Mouse (Mus musculus) monocyte, adult 2 months (primary cell): Measurements from ENCODE around the gene Nup155.
"Not testable (repeated sequence)": the region's sequence is repeated elsewhere in the genome, so short reads cannot be mapped to it uniquely, and the experiment has no call there.

Experiments used
- DNase-seq, 2 experiments: peaks; one replicate each; pipeline ENCODE4 v3.0.0; 2022; ENCODE audit warnings: low spot score in 2 of 2, low read depth in 1 of 2

The Nup155 gene

DNA sequence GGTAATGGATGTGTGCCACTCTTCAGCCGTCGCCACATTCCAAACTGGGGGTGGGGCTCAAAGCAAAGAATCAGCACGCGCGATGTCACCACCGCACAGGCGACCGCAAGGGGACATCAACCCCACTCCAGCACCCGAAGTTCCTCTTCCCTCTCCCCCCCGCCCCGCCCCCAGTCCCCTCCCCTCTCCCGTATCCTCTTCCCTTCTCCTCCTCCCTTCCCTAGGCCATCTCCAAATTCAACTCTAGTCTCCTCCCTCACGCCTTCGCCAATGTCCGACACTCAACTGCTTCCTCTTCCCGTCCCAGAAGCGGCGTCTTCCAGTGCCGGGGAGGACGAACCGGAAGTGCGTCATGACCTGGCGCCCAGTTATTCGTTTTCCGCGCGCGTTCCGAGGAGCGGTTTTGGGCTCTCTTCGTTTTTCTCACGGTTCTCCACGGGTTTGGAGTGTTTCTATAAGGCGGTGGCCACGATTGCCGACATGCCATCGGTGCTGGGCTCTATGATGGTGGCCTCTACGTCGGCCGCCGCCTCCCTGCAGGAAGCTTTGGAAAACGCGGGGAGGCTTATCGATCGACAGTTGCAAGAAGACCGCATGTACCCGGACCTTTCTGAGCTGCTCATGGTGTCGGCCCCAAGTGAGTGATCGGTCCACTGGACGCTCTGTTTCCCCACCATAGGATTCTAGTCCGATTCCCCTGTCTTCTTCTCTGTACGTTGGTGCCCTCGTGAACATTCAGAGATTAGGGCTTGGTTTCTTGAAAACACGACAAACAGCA is at the start of gene Nup155:
Gene Nup155 (plus strand): TSS at position 308 of the 778 bp plus-strand sequence.
- peak; percentile 84 to 86 for DNase-seq

DNA sequence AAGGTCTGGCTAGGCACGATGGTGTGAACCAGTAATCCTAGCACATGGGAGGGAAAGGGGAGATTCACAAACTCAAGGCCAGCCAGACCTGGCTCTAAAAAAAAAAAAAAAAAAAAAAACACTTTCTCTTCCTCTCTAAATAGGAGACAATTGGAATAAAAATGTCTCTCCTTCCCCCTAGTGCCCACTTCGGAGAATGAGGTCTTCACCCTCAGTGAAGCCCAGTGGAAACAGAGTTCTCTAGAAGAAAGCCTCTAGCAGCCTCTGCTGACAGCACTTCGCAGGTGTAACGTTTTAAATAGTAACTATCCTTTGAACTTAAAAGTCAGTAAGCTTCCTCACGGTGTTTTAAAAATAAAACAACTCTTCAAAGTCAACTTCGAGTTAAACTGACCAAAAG is 43.9 kb upstream of the Nup155 start:
- DNase-seq: no peak

DNA sequence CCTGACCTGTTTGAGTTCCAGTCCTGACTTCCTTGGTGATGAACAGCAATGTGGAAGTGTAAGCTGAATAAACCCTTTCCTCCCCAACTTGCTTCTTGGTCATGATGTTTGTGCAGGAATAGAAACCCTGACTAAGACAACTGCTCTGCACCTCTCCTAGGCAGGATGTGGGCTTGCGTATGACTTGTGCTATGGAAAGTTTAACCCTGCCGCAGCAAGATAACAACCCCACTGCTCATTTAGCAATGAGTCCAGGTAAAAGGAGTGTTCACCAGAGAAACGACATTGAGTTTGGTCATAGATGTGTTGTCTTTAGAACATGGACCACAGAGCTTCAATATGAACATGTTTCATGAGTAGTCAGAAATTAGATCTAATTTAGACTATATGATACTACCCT is 35.9 kb upstream of the Nup155 start:
- DNase-seq: not testable (repeated sequence)

DNA sequence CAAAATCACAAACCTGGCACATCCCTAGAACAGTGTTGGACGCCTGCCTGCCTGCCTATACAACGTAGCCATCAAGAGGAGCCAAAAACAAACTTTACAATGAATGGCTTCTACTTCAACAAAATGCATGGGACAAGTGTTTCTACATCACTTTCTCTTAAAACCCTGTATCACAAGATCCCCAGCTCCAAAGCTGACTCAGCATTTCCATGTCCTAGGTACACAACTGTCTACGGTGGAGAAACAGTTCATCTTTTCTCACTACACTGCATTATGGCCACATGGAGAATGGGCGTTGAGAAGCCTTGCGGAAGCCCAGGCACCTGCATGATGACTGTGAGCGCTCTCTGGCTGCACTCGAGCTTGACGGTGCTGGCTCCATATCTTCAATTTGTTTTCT is 26.9 kb upstream of the Nup155 start:
- no peak for DNase-seq

DNA sequence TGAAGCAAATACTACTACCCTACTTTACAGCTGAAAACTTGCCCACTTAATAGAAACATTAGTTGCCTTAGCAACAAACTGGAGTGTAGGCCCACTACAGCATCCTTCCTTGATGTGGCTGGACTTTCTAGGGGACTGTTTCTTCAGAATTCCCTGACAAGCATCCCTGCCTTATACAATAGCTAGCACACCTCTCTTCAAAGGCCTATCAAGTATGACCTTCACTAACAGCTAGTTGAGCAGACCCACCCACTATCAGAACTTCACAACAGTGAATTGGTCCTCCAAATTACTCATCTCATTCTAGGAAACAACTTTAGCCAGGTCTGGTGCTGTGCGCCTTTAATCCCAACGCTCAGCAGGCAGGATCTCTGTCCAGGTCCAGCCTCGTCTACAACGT is 21.8 kb upstream of the Nup155 start:
- no peak for DNase-seq

DNA sequence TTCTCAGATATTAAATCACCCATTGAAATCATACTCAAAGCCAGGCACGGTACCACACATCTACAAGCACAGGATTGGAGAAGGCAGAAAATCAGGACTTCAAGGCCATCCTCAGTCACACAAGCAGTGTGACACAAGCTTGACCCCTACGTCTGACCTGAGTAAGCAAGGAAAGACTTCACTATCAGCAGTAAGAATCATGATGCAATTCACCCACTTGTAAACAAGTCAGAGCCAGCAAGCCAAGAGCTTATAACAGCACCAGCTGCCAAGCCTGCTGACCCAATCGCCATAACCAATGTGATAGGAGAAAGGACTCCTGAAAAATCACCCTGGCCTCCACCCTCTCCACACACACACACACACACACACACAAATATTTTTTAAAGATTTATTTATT is 20.4 kb upstream of the Nup155 start:
- no peak for DNase-seq

DNA sequence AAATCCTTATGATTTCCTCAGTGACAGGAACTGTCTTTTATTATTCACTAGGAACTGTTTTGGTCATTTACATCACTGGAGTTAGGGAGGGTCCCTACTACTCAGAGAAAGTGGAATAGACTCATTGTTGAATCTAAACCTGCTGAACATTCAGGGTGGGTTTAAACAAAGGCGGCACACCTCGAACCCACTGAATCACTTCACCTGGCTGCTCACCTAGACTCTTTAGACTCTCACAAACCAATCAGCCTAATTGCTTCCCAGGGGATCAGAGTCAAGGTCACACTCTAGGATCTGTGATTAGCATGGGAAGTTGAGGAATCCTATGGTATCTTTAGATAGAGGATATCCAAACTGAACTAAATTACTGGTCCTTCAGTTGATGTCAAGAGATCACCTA is 18.4 kb upstream of the Nup155 start:
- DNase-seq: no peak

DNA sequence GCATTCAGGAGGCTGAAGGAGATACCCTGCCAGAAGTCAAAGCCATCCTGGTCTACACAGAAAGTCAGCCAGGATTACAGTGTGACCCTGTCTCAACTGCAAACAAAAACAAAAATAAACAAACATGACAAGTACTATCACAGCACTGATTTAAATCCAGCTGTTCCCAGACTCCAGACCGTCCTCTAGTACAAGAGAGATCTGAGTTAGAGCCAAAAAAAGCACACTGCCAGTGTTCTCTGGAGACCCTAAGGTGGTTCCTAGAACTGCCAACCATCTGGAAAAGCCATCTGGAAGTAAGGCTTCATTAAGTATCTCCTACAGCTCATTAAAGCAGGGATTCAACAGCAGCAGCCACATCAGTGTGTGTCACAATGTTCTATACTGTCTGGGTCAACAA is 16.4 kb upstream of the Nup155 start:
- DNase-seq: not testable (repeated sequence)

DNA sequence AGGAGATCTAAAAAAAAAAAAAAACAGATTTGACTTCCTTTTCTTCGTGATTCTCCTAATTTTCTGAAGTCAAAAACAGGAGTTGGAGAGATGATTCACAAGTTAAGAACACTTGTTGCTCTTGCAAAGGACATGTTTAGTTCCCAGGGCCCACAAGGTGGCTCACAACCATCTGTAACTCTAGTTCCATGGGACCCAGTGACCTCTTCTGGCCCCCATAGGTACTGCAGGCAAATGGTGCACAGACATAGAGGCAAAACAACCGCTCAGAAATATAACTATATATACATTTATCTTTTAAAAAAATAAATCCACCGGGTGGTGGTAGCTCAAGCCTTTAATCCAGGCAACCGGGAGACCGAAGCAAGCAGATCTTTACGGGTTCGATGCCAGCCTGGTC is 11.2 kb upstream of the Nup155 start:
- peak; percentile 37 to 74 for DNase-seq

DNA sequence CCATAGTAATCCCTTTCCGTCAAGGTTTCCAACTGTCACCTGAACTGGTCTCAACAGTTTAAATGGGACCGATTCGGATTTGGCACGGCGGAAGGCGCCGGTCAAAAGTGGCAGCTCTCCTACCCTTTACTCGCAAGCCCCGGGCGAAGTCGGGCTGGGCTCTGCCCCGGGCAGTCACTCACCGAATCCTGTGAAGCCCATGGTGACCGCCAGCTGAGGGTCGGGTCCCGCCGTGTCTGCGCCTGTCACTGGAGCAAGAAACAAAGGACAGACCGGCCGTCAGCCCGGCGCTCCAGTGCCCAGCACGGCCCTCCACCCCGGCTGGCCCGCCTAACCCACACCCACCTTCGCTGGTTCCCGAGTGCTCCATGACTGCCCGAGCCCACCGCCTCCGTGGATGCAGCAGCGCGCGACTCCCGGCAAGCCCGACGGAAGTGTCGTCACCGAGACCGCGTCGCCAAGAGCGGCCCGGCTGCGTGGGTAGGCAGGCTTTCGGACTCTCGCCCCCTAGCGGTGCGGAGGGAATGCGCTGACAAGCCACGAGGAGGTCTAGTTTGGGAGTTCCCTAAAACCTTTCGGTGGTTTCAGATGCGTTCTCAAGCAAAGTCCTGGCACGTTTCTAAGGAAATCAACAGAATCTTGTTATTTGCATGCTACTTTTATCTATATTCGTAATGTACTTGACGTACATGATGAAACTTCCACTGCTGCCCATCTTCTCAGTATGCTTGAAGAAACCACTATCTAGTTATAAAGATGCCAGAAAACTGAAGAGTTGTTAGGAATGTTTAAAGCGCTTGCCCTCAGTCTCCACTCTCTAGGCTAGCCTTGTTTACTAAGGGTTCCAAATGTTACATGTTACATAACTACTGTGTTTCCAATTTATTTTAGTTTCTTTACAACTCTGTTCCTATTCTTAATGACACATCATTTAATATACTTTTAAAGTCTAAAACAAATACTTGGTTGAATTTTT is 10.0 kb upstream of the Nup155 start, which contains the start of gene Wdr70:
Gene Wdr70 (minus strand): TSS at position 436 of the 976 bp plus-strand sequence.
- DNase-seq: peak; percentile 92 to 98

DNA sequence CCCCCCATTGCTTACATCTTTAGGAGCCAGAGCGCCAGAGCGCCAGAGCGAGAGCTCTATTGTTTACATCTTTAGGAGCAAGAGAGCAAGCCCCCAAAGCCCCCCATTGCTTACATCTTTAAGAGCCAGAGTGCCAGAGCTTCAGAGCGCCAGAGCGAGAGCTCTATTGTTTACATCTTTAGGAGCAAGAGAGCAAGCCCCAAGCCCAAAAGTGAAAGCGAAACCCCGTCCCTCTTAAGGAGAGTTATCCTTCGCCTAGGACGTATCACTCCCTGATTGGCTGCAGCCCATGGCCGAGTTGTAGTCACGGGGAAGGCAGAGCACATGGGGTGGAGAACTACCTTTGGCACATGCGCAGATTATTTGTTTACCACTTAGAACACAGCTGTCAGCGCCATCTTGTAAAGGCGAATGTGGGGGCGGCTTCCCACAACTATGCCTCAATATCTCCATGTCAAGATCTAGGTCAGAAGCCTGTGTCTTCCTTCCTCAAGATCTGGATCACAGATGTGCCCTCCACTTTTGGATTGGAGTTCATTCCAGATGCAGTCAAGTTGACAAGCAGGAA is 7.0 kb upstream of the Nup155 start:
- DNase-seq: not testable (repeated sequence)

DNA sequence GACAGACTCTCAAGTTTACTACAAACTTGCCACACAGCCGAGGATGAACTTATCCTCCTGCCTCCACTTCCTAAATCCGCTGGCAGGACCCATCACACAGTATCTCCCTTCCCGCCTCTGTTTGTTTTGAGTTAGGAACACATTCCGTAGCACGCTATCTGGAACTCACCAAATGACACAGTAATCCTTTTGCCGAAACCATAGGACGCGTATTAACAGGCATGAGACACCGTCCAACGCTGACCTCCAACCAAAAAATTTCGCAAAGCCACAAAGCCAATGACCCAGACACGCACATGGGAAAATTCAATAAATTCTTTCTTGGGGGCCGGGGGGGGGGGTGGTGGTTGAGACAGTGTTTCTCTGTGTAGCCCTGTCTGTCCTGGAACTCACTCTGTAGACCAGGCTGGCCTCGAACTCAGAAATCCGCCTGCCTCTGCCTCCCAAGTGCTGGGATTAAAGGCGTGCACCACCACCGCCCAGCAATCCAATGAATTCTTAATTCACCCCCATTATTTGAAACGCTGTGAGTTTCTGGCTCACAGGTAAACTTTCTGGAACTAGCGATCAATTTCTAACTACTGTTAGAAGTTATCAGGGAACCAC is 610 bp upstream of the Nup155 start:
- no peak for DNase-seq

DNA sequence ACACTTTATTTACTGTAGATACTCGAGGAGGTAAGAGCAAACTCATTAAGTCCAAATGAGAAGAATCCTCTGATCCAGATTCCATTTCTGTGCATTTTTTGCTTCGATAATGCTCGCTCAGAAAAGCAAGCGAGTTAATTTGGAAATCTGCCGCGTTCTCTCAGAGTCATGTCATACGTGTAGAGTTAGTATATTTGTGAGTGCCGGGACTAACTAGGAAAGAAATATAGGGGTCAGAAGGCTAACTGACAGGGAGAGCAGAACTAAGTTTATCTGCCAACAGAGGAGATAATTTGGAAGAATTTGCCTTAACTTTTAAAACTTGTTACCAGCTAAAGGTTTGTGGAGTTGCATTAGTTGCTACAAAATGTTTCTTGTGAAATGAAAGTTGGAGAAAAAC is 709 bp downstream of the Nup155 start:
- no peak for DNase-seq

DNA sequence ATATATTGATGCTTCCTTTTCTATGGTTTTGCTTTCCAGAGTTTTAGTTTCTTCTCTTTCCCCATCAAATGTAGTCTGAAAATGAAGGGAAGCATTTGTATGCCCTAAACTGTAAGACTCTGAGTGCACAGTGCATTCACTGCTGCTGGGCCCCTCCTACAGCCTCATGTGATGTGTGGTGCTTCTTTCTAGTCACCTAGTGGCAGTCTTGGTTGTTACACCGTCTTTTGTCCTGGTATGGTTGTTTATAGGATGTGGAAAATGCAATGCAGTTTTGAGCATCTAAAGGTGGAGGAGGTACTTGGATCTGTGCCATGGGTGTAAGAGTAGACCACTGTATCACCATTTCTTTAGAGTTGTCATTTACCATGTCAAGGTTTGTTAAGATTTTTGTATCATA is 20.2 kb downstream of the Nup155 start:
- DNase-seq: no peak

DNA sequence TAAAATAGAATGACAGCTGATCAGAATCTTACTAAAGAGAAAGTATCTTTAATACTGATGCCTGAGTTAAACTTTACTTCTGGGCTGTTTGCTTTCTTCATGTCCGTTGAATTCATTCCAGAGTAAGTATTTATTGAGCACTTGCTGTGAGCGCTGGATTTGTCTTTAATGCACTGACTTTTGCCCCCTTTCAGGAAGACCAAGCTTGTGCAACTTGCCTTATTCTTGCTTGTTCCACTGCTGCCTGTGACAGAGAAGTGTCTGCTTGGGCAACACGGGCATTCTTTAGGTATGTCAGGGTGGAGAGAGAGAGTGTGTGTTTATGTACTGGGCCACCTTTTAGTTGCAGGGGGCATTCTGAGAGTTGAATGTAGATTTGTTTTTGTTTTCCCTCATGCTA is 22.2 kb downstream of the Nup155 start:
- no peak for DNase-seq

DNA sequence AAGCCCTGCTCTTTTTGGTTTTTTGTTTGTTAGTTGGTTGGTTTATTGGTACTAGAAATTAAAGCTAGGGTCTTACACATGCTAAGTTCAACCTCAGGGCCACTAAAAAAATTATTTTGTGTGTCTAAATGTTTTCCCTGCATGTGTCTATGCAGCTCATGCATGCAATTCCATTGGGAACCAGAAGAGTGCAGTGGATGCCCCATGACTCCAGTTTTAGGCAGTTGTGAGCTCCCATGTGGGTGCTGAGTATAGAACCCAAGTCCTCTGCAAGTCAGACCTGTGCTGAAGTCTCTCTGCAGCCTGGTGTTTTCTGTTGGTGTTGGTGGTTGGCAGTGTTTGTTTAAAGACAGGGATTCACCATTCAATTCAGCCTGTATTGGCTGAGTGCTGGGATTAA is 22.7 kb downstream of the Nup155 start:
- no peak for DNase-seq

DNA sequence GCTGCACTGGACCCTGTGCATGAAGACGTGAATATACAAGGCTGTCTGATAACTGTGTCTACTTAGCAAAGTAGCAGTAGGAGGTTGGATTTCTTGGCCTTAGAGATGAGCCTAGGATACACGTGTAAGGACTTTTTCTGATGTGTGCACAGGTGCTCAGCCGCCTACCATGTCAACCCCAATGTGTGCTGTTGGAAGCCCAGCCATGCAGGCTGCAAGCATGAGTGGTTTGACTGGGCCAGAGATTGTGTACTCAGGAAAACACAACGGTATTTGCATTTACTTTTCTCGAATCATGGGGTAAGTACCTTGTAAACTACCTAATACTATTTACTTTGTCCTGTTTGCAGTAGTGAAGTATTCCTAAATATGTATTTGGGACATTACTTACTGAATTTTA is 26.5 kb downstream of the Nup155 start:
- DNase-seq: no peak

DNA sequence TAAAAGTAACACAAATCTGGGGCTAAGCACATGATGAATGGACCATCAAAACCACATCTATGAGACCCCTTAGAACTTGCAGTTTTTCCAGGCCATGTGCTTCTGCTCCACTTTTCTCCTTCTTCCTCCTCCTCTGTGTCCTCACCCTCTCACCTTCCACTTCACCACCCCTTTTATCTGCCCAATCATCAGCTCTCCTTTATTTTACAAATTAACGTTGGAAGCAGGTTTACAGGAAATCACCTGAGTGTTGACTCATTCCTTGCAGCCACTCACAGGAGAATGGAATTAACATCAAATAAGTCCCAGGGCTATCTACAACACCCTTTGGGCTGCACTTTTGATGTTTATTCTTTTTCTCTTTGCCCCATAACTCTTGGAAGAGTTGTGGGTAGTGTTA is 52.8 kb downstream of the Nup155 start:
- DNase-seq: no peak

DNA sequence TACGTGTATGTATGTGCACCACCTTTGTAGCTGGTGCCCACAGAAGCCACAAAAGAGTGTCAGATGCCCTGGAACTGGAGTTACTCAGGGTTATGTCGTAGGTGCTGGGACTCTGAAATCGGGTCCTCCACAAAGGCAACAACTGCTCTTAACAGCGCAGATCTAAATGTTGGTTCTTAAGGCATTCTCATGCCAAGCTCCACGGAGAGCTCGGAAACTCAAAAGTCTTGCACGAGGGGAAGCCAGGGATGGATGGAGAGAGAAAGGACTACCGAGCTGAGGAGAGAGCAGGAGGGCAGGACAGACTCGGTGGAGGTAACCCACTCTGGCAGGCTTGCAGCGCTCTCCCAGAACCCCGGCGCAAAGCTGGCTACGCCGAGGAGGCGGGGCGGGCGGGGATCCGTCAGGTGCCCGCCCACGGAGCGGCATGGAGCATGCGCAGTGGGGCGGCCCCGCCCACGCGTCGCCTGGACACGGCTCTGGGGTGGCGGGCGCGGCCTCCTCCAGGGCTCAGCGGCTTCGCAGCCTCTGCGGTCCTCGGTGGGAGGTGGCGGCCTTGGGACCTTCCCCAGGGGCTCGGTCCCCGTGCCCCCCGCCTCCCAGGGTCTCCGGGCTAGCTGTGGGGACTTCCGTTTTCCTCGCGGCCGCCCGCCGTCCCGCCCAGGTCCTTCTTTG is 59.7 kb downstream of the Nup155 start, which contains the start of gene Cplane1:
Gene Cplane1 (plus strand): TSS at position 516 of the 675 bp plus-strand sequence.
- peak; percentile 58 to 77 for DNase-seq

DNA sequence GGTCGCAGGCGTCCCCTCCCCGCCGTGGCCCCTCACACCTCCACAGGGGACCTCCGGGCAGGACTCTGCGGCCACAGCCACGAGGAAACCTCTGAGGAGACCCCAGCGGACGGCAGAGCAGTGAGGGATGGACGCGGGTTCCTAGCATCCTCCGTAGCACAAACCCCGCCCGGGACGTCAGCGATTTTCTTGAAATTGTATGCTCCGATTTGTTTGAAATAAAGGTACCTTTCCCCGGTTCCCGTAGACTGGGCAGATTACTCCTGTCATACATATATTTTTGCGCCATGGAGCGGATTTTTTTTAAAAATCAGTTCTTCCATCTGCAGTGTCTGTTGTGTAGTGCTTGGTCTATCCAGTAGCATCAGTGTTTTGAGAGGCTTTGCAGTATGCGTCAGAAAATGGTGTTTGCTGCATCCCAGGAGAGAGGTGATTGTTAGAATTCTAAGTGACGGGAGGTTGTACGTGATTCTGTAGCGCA is 60.2 kb downstream of the Nup155 start:
- DNase-seq: no peak
